Mouse (Mus musculus): ENCODE measurements around the gene Rps12.
"Not testable (repeated sequence)": the region's sequence is repeated elsewhere in the genome, so short reads cannot be mapped to it uniquely, and the experiment has no call there.

Gene Rps12

GRCm38 (mm10) chr10:23785599-23785998 lies 1.5 kb downstream of the Rps12 start:
- not testable (repeated sequence) for DNase-seq (ENCODE audit: low spot score in 2 of 2)

- no peak for DNase-seq (ENCODE audit: low spot score in 2 of 2)
Measured at GRCm38 (mm10) chr10:23784121-23784520, 3.0 kb downstream of the Rps12 start.

- no peak for DNase-seq (ENCODE audit: low spot score in 2 of 2)
Measured at GRCm38 (mm10) chr10:23783493-23783884, 3.6 kb downstream of the Rps12 start.

- DNase-seq (ENCODE audit: low spot score in 2 of 2), result no peak
Measured at GRCm38 (mm10) chr10:23782855-23783492, 4.1 kb downstream of the Rps12 start.

- DNase-seq (ENCODE audit: low spot score in 2 of 2), result no peak
Measured at GRCm38 (mm10) chr10:23781760-23782735, 5.0 kb downstream of the Rps12 start.

GRCm38 (mm10) chr10:23780539-23781275 lies 6.4 kb downstream of the Rps12 start:
- no peak for DNase-seq (ENCODE audit: low spot score in 2 of 2)

GRCm38 (mm10) chr10:23777288-23777945 lies 9.7 kb downstream of the Rps12 start:
- DNase-seq (ENCODE audit: low spot score in 2 of 2), result no peak

- no peak for DNase-seq (ENCODE audit: low spot score in 2 of 2)
Measured at GRCm38 (mm10) chr10:23754166-23754565, 32.9 kb downstream of the Rps12 start.

All from frontal cortex, postnatal 25 days (tissue).